Mouse (Mus musculus): Measurements from ENCODE around the gene Gm9780.
"Not testable (repeated sequence)": the region's sequence is repeated elsewhere in the genome, so short reads cannot be mapped to it uniquely, and the experiment has no call there.

The Gm9780 gene

GRCm38 (mm10) chr14:26042611-26043010, at the start of gene Gm9780:
Gm9780 (minus strand) TSS chr14:26042711.
- not testable (repeated sequence) for DNase-seq

GRCm38 (mm10) chr14:26081997-26082396, 39.5 kb upstream of the Gm9780 start, which contains the start of gene Cphx3:
Cphx3 (plus strand) TSS chr14:26082297.
- DNase-seq, result not testable (repeated sequence)

- not testable (repeated sequence) for DNase-seq
Measured at GRCm38 (mm10) chr14:26081216-26081615, 38.7 kb upstream of the Gm9780 start, which contains the start of gene Cphx2. Cphx2 (plus strand) TSS chr14:26081516.

GRCm38 (mm10) chr14:26076620-26077390, 34.3 kb upstream of the Gm9780 start:
- DNase-seq, result not testable (repeated sequence)

GRCm38 (mm10) chr14:26067325-26067633, 24.8 kb upstream of the Gm9780 start, which contains the start of gene Tmem254c:
Tmem254c (minus strand) TSS chr14:26067355.
- not testable (repeated sequence) for DNase-seq

- not testable (repeated sequence) for DNase-seq
Measured at GRCm38 (mm10) chr14:26066574-26067324, 24.2 kb upstream of the Gm9780 start.

- DNase-seq, result not testable (repeated sequence)
Measured at GRCm38 (mm10) chr14:26059362-26059761, 16.9 kb upstream of the Gm9780 start.

- not testable (repeated sequence) for DNase-seq
Measured at GRCm38 (mm10) chr14:26058184-26058583, 15.7 kb upstream of the Gm9780 start.

GRCm38 (mm10) chr14:26048767-26049166, 6.3 kb upstream of the Gm9780 start:
- not testable (repeated sequence) for DNase-seq

GRCm38 (mm10) chr14:26047026-26047425, 4.5 kb upstream of the Gm9780 start:
- not testable (repeated sequence) for DNase-seq

- not testable (repeated sequence) for DNase-seq
Measured at GRCm38 (mm10) chr14:26045007-26045406, 2.5 kb upstream of the Gm9780 start.

- DNase-seq, result not testable (repeated sequence)
Measured at GRCm38 (mm10) chr14:26035439-26035838, 7.1 kb downstream of the Gm9780 start.

- DNase-seq, result not testable (repeated sequence)
Measured at GRCm38 (mm10) chr14:26034364-26034763, 8.1 kb downstream of the Gm9780 start.

GRCm38 (mm10) chr14:26025653-26026052, 16.9 kb downstream of the Gm9780 start:
- not testable (repeated sequence) for DNase-seq

GRCm38 (mm10) chr14:26022831-26023230, 19.7 kb downstream of the Gm9780 start:
- not testable (repeated sequence) for DNase-seq

- DNase-seq, result not testable (repeated sequence)
Measured at GRCm38 (mm10) chr14:26021555-26021954, 21.0 kb downstream of the Gm9780 start.

GRCm38 (mm10) chr14:26016414-26016813, 26.1 kb downstream of the Gm9780 start:
- DNase-seq, result not testable (repeated sequence)

GRCm38 (mm10) chr14:26007462-26007861, 35.0 kb downstream of the Gm9780 start:
- not testable (repeated sequence) for DNase-seq

GRCm38 (mm10) chr14:25981880-25982279, 60.6 kb downstream of the Gm9780 start:
- not testable (repeated sequence) for DNase-seq

GRCm38 (mm10) chr14:25979242-25979941, 63.1 kb downstream of the Gm9780 start:
- DNase-seq, result peak; percentile 1

- DNase-seq, result not testable (repeated sequence)
Measured at GRCm38 (mm10) chr14:25978371-25979241, 63.9 kb downstream of the Gm9780 start, which contains the start of gene Duxbl1. Duxbl1 (plus strand) TSS chr14:25978577.
